Mouse (Mus musculus): Measurements from ENCODE around the gene Zfp54. TPM values are rescaled to one million over a fixed set of nuclear protein-coding genes. Genes with fewer than 3 reads are reported as not detected.
"Not testable (repeated sequence)": the region's sequence is repeated elsewhere in the genome, so short reads cannot be mapped to it uniquely, and the experiment has no call there.

Gene Zfp54
- polyA plus RNA-seq, 1 experiment from 2014 or later = 5.3 TPM

DNA sequence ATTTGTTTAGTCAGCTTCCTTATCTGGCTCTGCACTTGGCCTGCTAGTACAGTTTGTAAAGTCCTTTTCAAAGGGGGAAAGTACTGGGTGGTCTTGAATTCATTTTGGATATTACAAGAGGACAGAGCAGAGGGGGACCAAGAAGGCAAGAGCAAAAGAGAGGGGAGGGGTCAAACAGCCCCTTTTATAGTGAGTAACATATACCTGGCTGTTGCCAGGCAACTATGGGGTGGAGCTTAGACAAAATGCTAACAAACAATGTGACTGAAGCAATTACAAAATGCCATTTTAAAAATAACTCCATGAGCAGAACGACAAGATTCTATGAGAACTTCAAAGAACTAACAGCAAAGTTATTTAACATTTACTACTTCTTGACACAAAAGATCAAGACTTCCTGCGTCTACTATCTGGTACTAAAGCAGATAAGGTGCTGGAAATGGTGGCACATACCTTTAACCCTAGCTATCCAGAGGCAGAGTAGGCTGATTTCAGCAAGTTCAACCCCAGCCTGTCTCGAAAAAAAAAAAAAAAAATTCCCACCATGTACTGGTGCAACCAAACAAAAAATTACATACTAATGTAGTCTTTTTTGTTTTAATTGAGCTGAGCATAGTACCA, 49.1 kb downstream of the Zfp54 start:
- H3K27me3 ChIP-seq (replicated peaks; ENCODE audit: control insufficient read depth, insufficient read depth, low read length) = no peaks in the 10 kb centered on the region
- H3K4me2 ChIP-seq (ENCODE audit: low read depth, low read length) = no peak overlapping the region
- H3K36me3 ChIP-seq (ENCODE audit: control insufficient read depth, insufficient read depth, low read length) = no peaks in the 10 kb centered on the region
- no peaks in the 10 kb centered on the region for H3K9me3 ChIP-seq (ENCODE audit: control insufficient read depth, low read length)
- WGBS = 76% methylated on average over 3 of the region's 3 CpGs
- H3K4me3 ChIP-seq (ENCODE audit: low read depth, low read length) = no peak overlapping the region
- peaks cover 5% of the 10 kb centered on the region; the same call in 1 of the 2 replicates for H3K4me1 ChIP-seq (ENCODE audit: control insufficient read depth, insufficient read depth, low read length)
- H3K9ac ChIP-seq (ENCODE audit: low read depth, low read length) = no peak overlapping the region
- DNase-seq (ENCODE audit: low spot score) (no peak), ATAC-seq (ENCODE audit: low read depth) (no peak)
- H3K27ac ChIP-seq (replicated peaks; ENCODE audit: low read depth, low read length) = no peak overlapping the region

DNA sequence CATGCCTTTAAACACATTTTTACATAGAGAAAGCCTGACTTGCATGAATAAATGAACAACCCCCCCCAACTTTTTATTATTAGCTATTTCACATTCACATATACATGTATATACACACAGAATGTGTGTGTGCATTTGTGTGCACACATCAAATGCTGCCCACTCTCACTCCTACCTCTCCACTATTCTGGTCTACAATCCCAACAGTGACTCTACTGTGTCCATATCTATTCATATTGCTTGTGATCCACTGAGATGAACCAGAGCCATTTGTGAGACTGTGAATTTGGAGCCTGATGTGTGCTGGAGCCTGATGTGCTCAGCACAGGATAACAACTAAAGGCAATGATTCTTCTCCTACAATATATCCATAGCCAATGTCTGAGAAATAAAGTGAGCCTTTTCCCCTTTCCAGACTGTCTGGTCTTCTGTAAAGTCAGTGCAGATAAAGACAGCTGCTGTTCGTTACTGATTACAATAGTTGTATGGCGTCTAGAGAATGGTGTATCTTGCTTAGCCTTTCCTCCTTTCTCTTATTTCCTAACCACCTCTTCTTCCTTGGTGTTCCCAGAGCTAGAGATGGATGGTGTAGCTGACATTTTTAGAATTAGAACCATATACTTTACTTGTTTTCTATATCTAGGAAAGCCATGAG, 49.8 kb downstream of the Zfp54 start:
- ATAC-seq (ENCODE audit: low read depth) = no peak
- no peak overlapping the region for H3K9ac ChIP-seq (ENCODE audit: low read depth, low read length)

DNA sequence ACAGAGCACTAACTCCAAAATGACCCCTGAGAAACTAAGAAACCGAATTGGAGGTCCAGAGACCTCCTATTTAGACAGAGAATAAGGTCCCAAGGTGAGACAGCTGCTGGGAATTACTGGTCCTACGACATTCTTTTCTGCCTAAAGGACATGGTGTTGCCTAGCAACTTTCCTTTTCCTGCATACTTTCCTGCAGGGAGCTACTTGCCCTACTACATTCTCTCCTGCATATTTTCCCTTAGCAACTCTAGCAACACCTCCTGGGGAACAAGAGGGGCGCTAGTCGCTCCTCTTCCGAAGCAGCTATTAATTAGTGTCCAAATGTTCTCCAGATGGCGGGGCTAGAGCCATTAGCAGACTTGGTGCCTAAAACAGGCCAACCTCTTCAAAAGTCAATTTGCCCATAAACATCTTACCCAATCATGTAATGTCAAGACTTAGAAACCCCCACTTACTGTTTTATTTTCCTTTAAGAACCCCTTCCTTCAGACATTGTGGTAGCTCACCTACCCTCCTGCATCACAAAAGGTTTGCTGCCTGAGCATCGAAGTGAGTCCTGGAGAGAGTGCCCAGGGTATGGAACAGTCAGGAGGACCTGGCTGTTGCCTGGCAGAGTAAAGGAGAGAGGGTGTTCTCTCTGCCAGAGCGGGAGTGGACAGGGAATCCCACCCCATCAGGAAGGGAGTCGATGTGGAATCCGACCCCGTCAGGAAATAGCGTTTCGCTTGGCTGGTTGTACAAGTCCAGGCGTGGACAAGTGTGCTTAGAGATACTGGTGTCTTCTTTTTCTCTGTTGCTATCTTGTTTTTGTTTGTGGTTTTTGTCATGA, 50.5 kb downstream of the Zfp54 start:
- ATAC-seq (ENCODE audit: low read depth) (peak; percentile 95), DNase-seq (ENCODE audit: low spot score) (peak; percentile 82)
- Histone ChIP-seq H3K36me3 (ENCODE audit: control insufficient read depth, insufficient read depth, low read length) (no peaks in the 10 kb centered on the region), H3K4me3 (ENCODE audit: low read depth, low read length) (no peak overlapping the region), H3K9me3 (ENCODE audit: control insufficient read depth, low read length) (no peaks in the 10 kb centered on the region), H3K9ac (ENCODE audit: low read depth, low read length) (no peak overlapping the region), H3K27me3 (replicated peaks; ENCODE audit: control insufficient read depth, insufficient read depth, low read length) (no peaks in the 10 kb centered on the region), H3K4me1 (ENCODE audit: control insufficient read depth, insufficient read depth, low read length) (peaks cover 5% of the 10 kb centered on the region; the same call in 1 of the 2 replicates), H3K4me2 (ENCODE audit: low read depth, low read length) (peak overlapping the region; percentile 32; the same call in 1 of the 2 replicates), H3K27ac (replicated peaks; ENCODE audit: low read depth, low read length) (peak overlapping the region; percentile 65)
- 17% methylated on average over 14 of the region's 14 CpGs for WGBS

More for the DNA sequence above, 49.8 kb downstream of the Zfp54 start:
- H3K4me1 ChIP-seq (ENCODE audit: control insufficient read depth, insufficient read depth, low read length) = peaks cover 5% of the 10 kb centered on the region; the same call in 1 of the 2 replicates
- no peaks in the 10 kb centered on the region for H3K9me3 ChIP-seq (ENCODE audit: control insufficient read depth, low read length)
- no peak overlapping the region; the same call in 1 of the 2 replicates for H3K4me2 ChIP-seq (ENCODE audit: low read depth, low read length)
- no peaks in the 10 kb centered on the region for H3K36me3 ChIP-seq (ENCODE audit: control insufficient read depth, insufficient read depth, low read length)
- no peak overlapping the region for H3K4me3 ChIP-seq (ENCODE audit: low read depth, low read length)
- H3K27me3 ChIP-seq (replicated peaks; ENCODE audit: control insufficient read depth, insufficient read depth, low read length) = no peaks in the 10 kb centered on the region
- WGBS = 53% methylated on average over 2 of the region's 2 CpGs
- DNase-seq (ENCODE audit: low spot score) = no peak
- H3K27ac ChIP-seq (replicated peaks; ENCODE audit: low read depth, low read length) = peak overlapping the region; percentile 25; the same call in 1 of the 2 replicates

DNA sequence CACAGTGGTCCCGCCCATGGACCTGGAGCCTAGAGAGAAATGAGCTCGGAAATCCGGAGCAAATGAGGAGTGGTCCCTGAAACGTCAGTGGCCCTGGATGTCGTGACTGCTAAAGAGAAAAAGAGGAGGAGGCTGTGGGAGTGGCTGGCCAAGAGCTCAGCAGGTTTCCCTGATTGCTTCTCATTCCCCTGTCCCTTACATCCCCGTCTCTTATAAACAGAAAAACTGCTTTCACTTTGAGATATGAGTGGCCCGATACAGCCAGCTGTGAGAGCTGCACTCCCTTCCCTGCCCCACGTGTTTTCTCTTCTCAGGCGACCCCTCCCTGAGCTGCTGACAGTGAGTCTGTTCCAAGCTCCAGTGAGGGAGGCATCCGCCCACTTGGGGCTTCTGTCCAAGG, 51.7 kb downstream of the Zfp54 start:
- H3K27ac ChIP-seq (replicated peaks; ENCODE audit: low read depth, low read length); H3K4me1 ChIP-seq (ENCODE audit: control insufficient read depth, insufficient read depth, low read length); ATAC-seq (ENCODE audit: low read depth); H3K27me3 ChIP-seq (replicated peaks; ENCODE audit: control insufficient read depth, insufficient read depth, low read length); H3K9ac ChIP-seq (ENCODE audit: low read depth, low read length); H3K4me2 ChIP-seq (ENCODE audit: low read depth, low read length); H3K9me3 ChIP-seq (ENCODE audit: control insufficient read depth, low read length); H3K36me3 ChIP-seq (ENCODE audit: control insufficient read depth, insufficient read depth, low read length); H3K4me3 ChIP-seq (ENCODE audit: low read depth, low read length); DNase-seq (ENCODE audit: low spot score): not testable (repeated sequence)
- WGBS = 6% methylated on average over 5 of the region's 10 CpGs

DNA sequence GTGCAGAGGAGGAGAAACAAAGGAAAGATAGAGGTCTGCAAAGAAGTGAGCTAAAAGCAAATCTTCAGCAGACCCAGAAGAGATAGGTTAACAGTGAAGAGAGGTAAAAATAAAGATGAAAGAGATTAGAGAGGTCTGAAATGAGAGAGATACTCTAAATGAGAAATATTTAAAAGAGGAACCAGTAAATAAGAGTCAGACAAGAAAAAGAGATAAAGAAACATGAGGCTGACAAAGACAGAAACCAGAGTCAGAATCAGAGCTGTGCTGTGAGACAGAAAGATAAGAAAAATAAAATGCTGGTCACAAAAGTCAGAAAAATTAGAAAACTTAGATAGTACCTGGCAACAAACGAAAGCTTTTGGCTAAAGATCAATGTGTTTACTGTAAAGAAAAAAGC, 52.3 kb downstream of the Zfp54 start:
- H3K36me3 ChIP-seq (ENCODE audit: control insufficient read depth, insufficient read depth, low read length); H3K4me2 ChIP-seq (ENCODE audit: low read depth, low read length); DNase-seq (ENCODE audit: low spot score); H3K9ac ChIP-seq (ENCODE audit: low read depth, low read length); H3K4me1 ChIP-seq (ENCODE audit: control insufficient read depth, insufficient read depth, low read length); ATAC-seq (ENCODE audit: low read depth); H3K9me3 ChIP-seq (ENCODE audit: control insufficient read depth, low read length); H3K4me3 ChIP-seq (ENCODE audit: low read depth, low read length); H3K27ac ChIP-seq (replicated peaks; ENCODE audit: low read depth, low read length); H3K27me3 ChIP-seq (replicated peaks; ENCODE audit: control insufficient read depth, insufficient read depth, low read length): not testable (repeated sequence)
- 76% methylated on average over 1 of the region's 1 CpGs for WGBS

DNA sequence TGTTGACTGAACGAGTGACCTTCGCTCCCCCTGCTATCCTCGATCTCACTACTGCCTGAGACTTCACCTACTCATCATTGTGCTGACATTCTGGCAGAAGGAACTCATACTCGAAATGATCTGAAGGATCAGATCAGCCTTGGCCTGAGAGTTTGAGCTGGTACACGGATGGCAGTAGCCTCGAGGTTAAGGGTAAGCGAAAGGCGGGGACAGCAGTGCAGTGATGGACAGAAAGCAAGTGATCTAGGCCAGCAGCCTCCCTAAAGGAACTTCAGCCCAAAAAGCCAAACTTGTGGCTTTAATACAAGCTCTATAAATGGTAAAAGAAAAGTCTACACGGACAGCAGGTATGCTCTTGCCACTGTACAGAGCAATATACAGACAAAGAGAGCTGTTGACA, 53.3 kb downstream of the Zfp54 start:
- not testable (repeated sequence) for H3K9ac ChIP-seq (ENCODE audit: low read depth, low read length); H3K36me3 ChIP-seq (ENCODE audit: control insufficient read depth, insufficient read depth, low read length); H3K4me3 ChIP-seq (ENCODE audit: low read depth, low read length); ATAC-seq (ENCODE audit: low read depth); DNase-seq (ENCODE audit: low spot score); H3K9me3 ChIP-seq (ENCODE audit: control insufficient read depth, low read length); H3K27ac ChIP-seq (replicated peaks; ENCODE audit: low read depth, low read length); H3K4me2 ChIP-seq (ENCODE audit: low read depth, low read length); H3K27me3 ChIP-seq (replicated peaks; ENCODE audit: control insufficient read depth, insufficient read depth, low read length); H3K4me1 ChIP-seq (ENCODE audit: control insufficient read depth, insufficient read depth, low read length)
- WGBS = 78% methylated on average over 4 of the region's 9 CpGs

DNA sequence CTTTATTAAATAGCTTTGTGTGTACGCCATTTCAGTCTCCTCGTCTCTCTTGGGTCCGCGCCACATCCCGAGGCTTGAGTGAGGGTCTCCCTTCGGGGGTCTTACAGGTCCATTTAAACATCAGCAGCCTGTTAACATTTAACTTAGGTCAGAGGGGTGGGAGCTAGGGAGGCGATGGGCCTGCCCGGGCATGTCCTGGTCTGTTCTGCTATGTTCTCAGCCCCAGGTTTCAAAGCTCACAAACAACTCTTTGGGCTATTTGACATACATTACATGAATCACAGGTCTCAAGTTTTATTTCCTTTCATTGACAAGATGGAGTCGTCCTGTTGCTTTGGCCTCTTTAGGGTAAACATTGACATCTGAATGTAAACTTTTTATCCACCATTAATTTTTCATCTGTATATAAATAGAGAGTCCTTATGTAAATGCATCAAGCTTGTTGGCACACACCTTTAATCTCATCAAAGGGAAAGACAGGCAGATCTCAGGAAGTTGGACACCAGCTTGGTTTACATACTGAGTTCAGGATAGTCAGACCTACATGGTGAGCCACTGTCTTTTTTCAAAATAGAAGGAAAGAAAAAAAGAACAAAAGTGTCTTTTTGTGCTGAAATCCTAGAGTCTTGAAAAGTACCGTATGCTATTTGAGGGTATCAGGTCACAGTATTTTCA, 55.2 kb downstream of the Zfp54 start:
- not testable (repeated sequence) for H3K4me2 ChIP-seq (ENCODE audit: low read depth, low read length); H3K36me3 ChIP-seq (ENCODE audit: control insufficient read depth, insufficient read depth, low read length); H3K27me3 ChIP-seq (replicated peaks; ENCODE audit: control insufficient read depth, insufficient read depth, low read length); DNase-seq (ENCODE audit: low spot score); H3K4me1 ChIP-seq (ENCODE audit: control insufficient read depth, insufficient read depth, low read length); H3K9me3 ChIP-seq (ENCODE audit: control insufficient read depth, low read length); H3K4me3 ChIP-seq (ENCODE audit: low read depth, low read length); ATAC-seq (ENCODE audit: low read depth); H3K9ac ChIP-seq (ENCODE audit: low read depth, low read length); H3K27ac ChIP-seq (replicated peaks; ENCODE audit: low read depth, low read length)
- 78% methylated on average over 8 of the region's 10 CpGs for WGBS

Measured in embryonic facial prominence, embryonic 14.5 days (tissue).